Mouse (Mus musculus): ENCODE data around the gene Slc45a2. TPM values are rescaled to one million over a fixed set of nuclear protein-coding genes. Genes with fewer than 3 reads are reported as not detected.

Gene Slc45a2
- polyA plus RNA-seq, 1 experiment = not detected

- TF ChIP-seq GATA1 (IDR thresholded peaks at IDR 0.05; ENCODE audit: low read length) = no peak
Measured at GRCm38 (mm10) chr15:11038476-11038875, 38.0 kb downstream of the Slc45a2 start.

DNA sequence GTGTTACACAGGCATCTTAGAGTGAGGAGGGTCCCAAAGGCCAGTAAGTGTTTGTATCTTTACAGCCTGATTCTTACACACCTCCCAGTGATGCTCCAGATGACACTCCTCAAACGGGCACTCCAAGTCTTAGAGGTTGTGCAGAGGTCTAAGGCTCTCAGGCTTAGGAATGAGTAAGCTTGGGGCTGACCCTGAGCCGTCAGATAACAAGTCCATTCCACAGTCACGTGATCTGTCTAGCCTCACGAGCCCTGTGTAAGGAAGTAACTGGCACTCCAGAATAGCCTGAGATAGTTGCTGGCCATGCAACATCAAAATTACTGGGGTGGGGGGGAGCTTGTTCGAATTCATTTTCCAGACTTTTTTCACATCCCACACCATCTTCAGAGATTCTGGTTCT lies 39.5 kb downstream of the Slc45a2 start:
- no peak for TF ChIP-seq GATA1 (IDR thresholded peaks at IDR 0.05; ENCODE audit: low read length)

GRCm38 (mm10) chr15:11041229-11041628 lies 40.7 kb downstream of the Slc45a2 start:
- TF ChIP-seq GATA1 (IDR thresholded peaks at IDR 0.05; ENCODE audit: low read length) = no peak

GRCm38 (mm10) chr15:11042828-11043227 lies 42.3 kb downstream of the Slc45a2 start:
- TF ChIP-seq GATA1 (IDR thresholded peaks at IDR 0.05; ENCODE audit: low read length) = no peak

GRCm38 (mm10) chr15:11053678-11054439 lies 53.3 kb downstream of the Slc45a2 start:
- no peak for TF ChIP-seq GATA1 (IDR thresholded peaks at IDR 0.05; ENCODE audit: low read length)

DNA sequence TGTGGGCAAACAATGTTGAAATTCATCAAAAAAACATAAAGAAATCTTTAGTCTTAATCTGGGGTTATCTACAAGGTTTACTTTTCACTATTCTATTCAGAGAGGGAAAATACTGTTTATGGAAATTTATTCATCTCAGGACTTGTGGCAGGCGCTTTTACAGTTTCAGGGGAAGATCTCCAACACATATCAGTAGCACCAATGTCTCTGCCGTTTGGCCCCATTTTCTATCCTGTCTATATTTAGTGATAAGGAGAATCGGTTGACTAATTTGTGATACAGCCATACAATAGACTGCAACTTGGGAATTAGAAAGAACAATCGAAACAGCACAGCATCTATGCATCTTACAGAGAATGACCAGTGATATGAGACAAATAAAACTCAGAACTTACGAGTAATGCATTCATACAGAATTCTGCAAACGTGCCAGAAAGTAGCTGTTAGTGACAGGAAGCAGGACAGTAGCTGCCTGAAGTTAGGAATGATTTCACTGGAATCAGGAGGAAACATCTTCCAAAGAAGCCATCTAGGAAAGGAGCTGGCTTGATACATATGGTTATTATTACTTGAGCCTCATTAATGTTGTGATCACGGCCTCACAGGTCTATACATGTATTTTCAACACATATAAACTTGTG lies 54.0 kb downstream of the Slc45a2 start:
- no peak for TF ChIP-seq GATA1 (IDR thresholded peaks at IDR 0.05; ENCODE audit: low read length)

- TF ChIP-seq GATA1 (IDR thresholded peaks at IDR 0.05; ENCODE audit: low read length) = no peak
Measured at GRCm38 (mm10) chr15:11062903-11063302, 62.4 kb downstream of the Slc45a2 start.

DNA sequence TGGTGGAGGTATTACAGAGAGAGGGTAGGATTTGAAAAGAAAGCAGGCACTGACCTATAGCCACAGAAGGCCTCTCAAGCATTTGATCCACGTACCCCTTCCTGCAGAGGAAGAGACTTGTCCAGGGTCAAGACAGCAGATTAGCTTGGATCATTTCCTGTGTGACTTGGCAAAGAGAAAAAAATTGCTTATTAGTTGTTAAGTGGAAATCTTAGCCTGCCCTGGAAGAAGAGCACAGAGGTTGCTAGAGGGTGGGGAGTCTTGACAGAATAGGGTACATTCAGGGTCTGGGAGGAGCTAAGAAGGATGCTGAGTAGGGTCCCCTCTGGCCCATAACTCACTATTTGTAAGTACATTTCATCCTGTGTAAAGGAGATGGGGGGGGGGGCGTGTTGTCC lies 63.6 kb downstream of the Slc45a2 start:
- no peak for TF ChIP-seq GATA1 (IDR thresholded peaks at IDR 0.05; ENCODE audit: low read length)

GRCm38 (mm10) chr15:11064558-11065411 lies 64.3 kb downstream of the Slc45a2 start, which contains the start of gene Adamts12:
Adamts12 (plus strand) TSS chr15:11064790.
- TF ChIP-seq GATA1 (IDR thresholded peaks at IDR 0.05; ENCODE audit: low read length) = no peak

DNA sequence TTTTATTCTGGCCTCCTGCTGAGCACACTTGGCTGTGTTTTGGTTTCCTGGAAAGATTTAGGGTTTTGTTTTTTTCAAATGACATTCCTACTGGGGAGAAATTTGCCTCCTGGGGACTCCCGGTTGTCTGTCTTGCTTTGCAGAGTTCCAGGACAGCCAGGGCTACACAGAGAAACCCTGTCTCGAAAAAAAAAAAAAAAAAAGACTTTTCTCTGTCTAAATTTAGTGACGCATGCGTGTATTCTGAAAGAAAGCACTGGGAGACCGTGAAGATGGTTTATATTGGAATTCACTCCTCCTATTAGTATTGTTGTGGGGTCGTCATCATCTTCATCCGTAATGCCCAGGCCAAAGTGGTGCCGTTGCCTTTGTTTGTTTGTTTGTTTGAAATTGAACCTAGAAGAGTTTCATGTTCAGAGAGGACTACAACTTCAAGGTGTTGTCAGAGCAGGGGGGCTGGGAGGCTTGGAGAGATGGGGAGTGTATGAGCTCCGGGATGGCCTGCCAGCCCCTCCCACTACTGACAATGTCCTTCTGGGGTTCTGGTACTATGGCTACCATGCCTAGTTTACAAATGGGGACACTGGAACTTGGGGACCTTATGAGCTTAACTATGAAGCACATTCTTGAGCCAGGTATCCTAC lies 65.1 kb downstream of the Slc45a2 start:
- TF ChIP-seq GATA1 (IDR thresholded peaks at IDR 0.05; ENCODE audit: low read length) = no peak

DNA sequence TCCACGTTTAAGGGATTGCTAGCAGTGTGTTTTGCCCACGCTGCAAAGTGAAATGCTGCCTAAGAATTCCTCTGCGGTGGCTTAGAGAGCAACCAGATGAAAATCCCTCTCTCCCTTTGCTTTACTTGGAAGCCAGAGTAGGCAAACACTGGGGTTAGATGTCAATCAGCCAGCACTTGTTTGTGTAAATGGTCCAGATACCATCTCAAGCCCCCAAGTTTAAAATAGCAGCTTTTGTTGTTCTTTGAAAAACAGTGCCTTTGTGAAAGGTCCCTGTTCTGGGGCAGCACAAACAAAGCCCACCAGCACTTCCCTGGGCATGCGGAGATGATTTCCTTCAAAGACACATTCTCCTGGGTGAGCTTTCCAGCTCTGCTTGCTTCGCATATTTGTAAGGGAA lies 65.8 kb downstream of the Slc45a2 start:
- no peak for TF ChIP-seq GATA1 (IDR thresholded peaks at IDR 0.05; ENCODE audit: low read length)

DNA sequence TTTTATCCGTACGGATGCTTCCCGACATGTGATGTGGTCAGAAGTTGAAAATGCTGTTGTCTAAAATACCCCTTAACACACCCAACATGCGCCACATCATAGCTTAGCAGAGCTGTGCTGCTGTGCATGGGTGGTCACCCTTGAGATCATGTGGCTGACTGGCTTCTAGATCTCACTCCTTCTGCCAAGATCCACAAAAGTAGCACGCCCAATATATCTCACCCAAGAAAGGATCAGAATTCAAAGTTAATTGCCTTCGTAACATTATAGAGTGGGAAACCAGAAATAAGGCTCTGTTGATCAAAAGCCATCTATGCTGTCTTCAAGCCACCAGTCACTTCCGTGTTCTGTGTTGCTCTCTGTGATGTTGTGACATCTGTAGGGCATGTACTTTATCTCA lies 67.4 kb downstream of the Slc45a2 start:
- TF ChIP-seq GATA1 (IDR thresholded peaks at IDR 0.05; ENCODE audit: low read length) = no peak

- TF ChIP-seq GATA1 (IDR thresholded peaks at IDR 0.05; ENCODE audit: low read length) = no peak
Measured at GRCm38 (mm10) chr15:11075726-11076361, 75.3 kb downstream of the Slc45a2 start.

Other genes with a start within 250 kb of the Slc45a2 start
- gene C1qtnf3, start 48.4 kb upstream of the Slc45a2 start, polyA plus RNA-seq (2012) = not detected in 2 replicates
- 3.1 and 4.1 TPM in 2 replicates for gene Amacr, start 19.0 kb upstream of the Slc45a2 start, polyA plus RNA-seq (2012)
- gene Rxfp3, start 37.3 kb downstream of the Slc45a2 start, polyA plus RNA-seq (2012) = not detected in 2 replicates
- gene Adamts12, start 64.1 kb downstream of the Slc45a2 start, polyA plus RNA-seq (2012) = not detected in 2 replicates